Mouse (Mus musculus) embryonic facial prominence, embryonic 13.5 days (tissue): ENCODE data around the gene Zbtb7b. TPM values are rescaled to one million over a fixed set of nuclear protein-coding genes. Genes with fewer than 3 reads are reported as not detected.

Source experiments
- ATAC-seq: fragments of 200-750 bp; cut with Nextera tagmentation; 2 replicates; pipeline ENCODE4 v1.8.0; 2017; ENCODE audit warnings: low read depth; ENCODE audit not compliant: insufficient number of reproducible peaks, insufficient read depth, low FRiP score, low TSS enrichment
- H3K27ac ChIP-seq: fragments of 300-500 bp; sonication (generic); 2 replicates; pipeline ENCODE4 v1.5.1; 2015; ENCODE audit warnings: moderate library complexity, mild to moderate bottlenecking, inconsistent platforms
- H3K27me3 ChIP-seq: fragments of 300-500 bp; sonication (generic); 2 replicates; pipeline ENCODE4 v1.6.1; 2015; ENCODE audit warnings: mild to moderate bottlenecking, inconsistent platforms
- H3K36me3 ChIP-seq: fragments of 300-500 bp; sonication (generic); 2 replicates; pipeline ENCODE4 v1.6.1; 2015; ENCODE audit warnings: mild to moderate bottlenecking, inconsistent platforms
- H3K4me1 ChIP-seq: fragments of 300-500 bp; sonication (generic); 2 replicates; pipeline ENCODE4 v1.6.1; 2015; ENCODE audit warnings: inconsistent platforms
- H3K4me2 ChIP-seq: fragments of 300-500 bp; sonication (generic); 2 replicates; pipeline ENCODE4 v1.6.1; 2015; ENCODE audit warnings: moderate library complexity, mild to moderate bottlenecking, inconsistent platforms
- H3K4me3 ChIP-seq: fragments of 300-500 bp; sonication (generic); 2 replicates; pipeline ENCODE4 v1.5.1; 2015; ENCODE audit warnings: mild to moderate bottlenecking, inconsistent platforms
- H3K9ac ChIP-seq: fragments of 300-500 bp; sonication (generic); 2 replicates; pipeline ENCODE4 v1.6.1; 2015; ENCODE audit warnings: mild to moderate bottlenecking, inconsistent platforms
- H3K9me3 ChIP-seq: fragments of 300-500 bp; sonication (generic); 2 replicates; pipeline ENCODE4 v1.6.1; 2016; ENCODE audit warnings: inconsistent platforms
- WGBS: fragments of 180-500 bp; shearing (Covaris S2); methylation state at CpG from one replicate; pipeline ENCODE4 v1.1.7; 2015; ENCODE audit warnings: mixed read lengths; 5-methylcytosine and 5-hydroxymethylcytosine counted together
- polyA plus RNA-seq: library from polyadenylated mRNA; unstranded; fragments of >200 nt; fragmentation: Nextera tagmentation; extraction: Ambion mirVana; gene quantifications from 2 replicates; pipeline ENCODE4 v1.2.1, GENCODE M21; 2015

Zbtb7b gene
- polyA plus RNA-seq, 1 experiment from 2014 or later, result 1.7 TPM

DNA sequence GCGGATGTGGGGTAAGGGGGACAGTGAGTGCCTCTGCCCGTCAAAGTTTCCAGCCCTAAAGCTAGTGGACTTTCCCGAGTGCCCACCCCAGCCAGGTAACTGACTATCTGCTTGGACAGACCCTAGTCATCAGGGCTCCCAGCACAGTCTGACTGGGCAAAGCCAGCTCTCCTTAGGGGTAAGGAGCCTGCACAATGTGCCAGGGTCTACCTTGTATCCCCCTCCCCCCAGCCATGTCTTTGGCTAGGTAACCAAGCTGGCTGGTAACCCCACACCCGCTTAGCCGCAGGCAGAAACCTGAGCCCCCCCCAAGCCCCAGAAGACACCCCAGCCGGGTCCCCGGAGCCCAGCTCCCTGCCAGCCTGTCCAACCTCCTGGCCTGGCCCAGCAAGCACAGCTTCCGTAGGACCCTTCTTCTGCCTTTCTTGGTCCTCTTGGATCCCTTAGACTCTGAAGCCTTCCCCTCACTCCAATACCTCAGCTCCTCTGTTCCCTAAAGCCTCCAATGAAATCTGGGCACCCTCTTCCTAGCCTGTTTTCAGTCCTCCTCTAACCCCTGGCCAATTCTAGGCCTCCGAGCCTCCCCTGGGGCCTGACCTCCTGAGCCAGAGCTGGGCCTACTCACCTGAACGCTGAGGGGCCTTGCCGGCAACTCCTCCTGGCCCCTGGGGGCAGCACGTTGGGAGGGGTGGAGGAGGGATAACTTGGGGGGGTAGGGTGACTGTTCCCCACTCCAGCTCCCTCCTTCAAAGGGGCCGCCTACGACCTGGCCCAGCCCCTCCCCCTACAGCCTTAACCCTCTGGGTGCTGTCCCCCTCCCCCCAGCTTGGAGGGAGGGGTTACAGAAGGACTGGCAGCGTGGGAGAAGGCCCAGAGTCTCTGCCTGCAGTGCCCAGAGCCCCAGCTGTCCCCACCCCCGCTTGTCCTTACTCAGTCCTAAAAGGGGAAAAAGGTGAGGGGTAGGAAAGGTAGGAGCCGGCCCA is 7.8 kb downstream of the Zbtb7b start:
- Histone ChIP-seq H3K36me3 (no peaks in the 10 kb centered on the region), H3K4me3 (no peak overlapping the region; the same call in 1 of the 2 replicates), H3K27me3 (peaks cover 15% of the 10 kb centered on the region), H3K27ac (peak overlapping the region; percentile 7; the same call in 1 of the 2 replicates), H3K9ac (peak overlapping the region; percentile 36; the same call in 1 of the 2 replicates), H3K4me2 (peak overlapping the region; percentile 33), H3K9me3 (no peaks in the 10 kb centered on the region), H3K4me1 (peaks cover 51% of the 10 kb centered on the region)
- no peak for ATAC-seq
- 38% methylated on average over 17 of the region's 17 CpGs for WGBS

DNA sequence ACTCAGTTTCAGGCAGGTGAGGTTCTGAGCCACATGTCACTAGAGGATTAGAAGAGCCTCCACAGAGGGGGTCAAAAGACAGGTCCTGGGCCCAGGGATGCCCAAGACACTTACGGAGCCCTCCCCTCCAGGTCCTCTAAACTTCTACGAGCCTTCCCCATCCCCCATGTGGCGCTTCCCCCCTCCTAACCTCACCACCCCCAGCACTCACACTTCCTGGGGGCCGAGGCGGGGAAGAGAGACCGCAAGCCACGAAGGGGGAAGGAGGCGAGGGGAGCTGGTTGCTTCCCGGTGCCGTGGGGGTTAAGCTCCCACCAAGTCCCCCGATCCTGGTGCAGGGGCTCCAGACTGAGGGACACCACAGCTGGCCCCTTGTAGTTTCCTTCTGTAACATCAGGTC is 9.1 kb downstream of the Zbtb7b start:
- Histone ChIP-seq H3K4me1 (peaks cover 38% of the 10 kb centered on the region), H3K27me3 (peaks cover 2% of the 10 kb centered on the region; the same call in 1 of the 2 replicates), H3K4me2 (peak overlapping the region; percentile 7; the same call in 1 of the 2 replicates), H3K36me3 (peaks cover 5% of the 10 kb centered on the region; the same call in 1 of the 2 replicates), H3K27ac (no peak overlapping the region), H3K4me3 (no peak overlapping the region), H3K9me3 (no peaks in the 10 kb centered on the region), H3K9ac (no peak overlapping the region)
- ATAC-seq, result no peak
- 29% methylated on average over 11 of the region's 11 CpGs for WGBS

DNA sequence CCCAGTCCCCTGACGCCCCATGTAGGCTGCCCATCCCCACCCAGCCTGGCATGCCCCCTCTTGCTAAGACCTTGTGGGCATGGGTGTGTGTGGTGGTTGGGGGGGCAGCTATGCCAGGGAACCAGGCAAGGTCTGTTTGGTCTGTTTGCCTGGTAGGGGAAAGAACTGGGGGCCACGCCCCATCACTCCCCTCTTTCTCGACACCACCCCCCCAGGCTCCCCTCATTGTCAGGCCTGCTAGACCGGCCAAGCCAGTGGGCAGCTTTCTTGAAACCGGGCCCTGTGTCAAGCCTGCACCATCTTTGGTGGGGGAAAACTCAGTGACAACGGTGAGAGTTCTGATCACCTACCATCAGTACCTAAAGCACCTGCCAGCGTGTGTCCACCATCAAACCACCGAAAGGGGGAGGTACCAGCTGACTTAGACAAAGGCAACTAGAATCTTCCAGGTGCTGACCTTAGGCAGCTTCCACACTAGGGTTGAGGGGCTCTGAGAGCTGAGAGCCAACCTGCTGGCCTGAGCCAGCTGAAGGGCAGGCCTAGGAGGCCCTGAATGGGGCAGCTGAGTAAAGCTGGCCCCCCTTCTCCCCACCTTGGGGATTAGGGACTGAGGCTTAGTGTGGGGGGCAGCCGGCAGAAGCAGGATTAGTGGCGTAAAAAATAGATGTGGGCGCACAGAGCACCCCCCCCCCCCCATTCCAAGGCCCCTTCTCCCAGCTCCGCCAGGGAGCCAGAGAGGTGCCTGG is 10.1 kb downstream of the Zbtb7b start:
- peak overlapping the region; percentile 57 for H3K27ac ChIP-seq
- 0 out of 2 replicates have a peak overlapping the region, but pooled peaks have one; percentile 27 for H3K9ac ChIP-seq
- peaks cover 5% of the 10 kb centered on the region; the same call in 1 of the 2 replicates for H3K36me3 ChIP-seq
- no peaks in the 10 kb centered on the region for H3K9me3 ChIP-seq
- ATAC-seq, result no peak
- H3K27me3 ChIP-seq, result no peaks in the 10 kb centered on the region
- H3K4me3 ChIP-seq, result no peak overlapping the region
- WGBS, result 56% methylated on average over 10 of the region's 12 CpGs
- H3K4me2 ChIP-seq, result peak overlapping the region; percentile 9; the same call in 1 of the 2 replicates
- peaks cover 34% of the 10 kb centered on the region for H3K4me1 ChIP-seq

DNA sequence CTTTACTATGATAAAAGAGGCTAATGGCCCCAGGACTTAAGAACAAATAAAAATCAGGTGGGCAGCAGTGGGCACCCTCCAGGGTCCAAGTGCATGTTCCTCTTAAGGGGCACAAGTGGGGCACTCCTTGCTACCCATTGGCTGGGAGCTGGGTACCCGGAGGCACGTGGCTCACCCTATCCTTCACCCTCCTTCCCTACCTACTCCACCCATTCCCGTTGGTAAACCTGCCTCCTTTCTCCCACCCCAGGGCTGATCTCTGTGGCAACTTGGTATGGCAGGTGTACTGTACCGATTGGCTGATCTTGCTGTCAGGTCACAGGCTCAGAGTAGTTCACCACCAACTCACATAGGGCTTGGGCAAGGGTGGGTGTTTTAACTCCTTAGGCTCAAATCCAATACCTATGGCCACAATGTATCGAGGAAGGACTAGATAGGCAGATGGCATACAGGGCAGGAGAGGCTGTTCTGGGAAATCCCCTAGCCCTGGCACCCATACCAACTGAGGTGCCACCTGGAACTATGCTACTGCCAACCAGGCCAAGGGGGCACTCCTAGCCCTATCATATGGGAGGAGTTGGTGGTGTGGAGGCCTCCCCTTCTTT is 10.8 kb downstream of the Zbtb7b start:
- Histone ChIP-seq H3K4me3 (no peak overlapping the region), H3K4me2 (no peak overlapping the region), H3K27me3 (no peaks in the 10 kb centered on the region), H3K27ac (no peak overlapping the region), H3K36me3 (peaks cover 5% of the 10 kb centered on the region; the same call in 1 of the 2 replicates), H3K9ac (no peak overlapping the region), H3K9me3 (no peaks in the 10 kb centered on the region), H3K4me1 (peaks cover 40% of the 10 kb centered on the region)
- whole genome bisulfite sequencing, result 77% methylated on average over 5 of the region's 5 CpGs
- no peak for ATAC-seq

DNA sequence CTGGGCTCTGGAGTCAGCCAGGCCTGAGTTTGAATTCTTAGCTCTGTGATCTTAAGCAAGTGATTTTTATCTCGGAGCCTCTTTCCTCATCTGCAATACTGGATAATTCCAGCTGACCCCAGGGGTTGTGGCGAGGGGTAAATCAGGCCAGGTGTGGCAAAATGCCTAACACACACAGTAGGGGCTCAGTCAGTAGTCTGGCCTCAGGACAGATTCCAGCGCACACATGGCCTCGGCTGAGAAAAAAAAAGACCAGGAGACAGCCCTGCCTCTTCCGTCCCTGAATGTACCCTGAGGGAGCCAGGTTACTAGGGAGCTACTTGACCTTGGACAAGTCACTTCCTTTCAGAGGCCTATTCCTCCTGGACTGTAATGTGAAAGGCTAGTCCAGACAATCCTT is 11.6 kb downstream of the Zbtb7b start:
- Histone ChIP-seq H3K27me3 (no peaks in the 10 kb centered on the region), H3K4me1 (peaks cover 44% of the 10 kb centered on the region), H3K9ac (no peak overlapping the region), H3K36me3 (peaks cover 5% of the 10 kb centered on the region; the same call in 1 of the 2 replicates), H3K27ac (no peak overlapping the region), H3K4me2 (no peak overlapping the region), H3K9me3 (no peaks in the 10 kb centered on the region), H3K4me3 (no peak overlapping the region)
- WGBS, result 59% methylated on average over 5 of the region's 5 CpGs
- ATAC-seq, result no peak

DNA sequence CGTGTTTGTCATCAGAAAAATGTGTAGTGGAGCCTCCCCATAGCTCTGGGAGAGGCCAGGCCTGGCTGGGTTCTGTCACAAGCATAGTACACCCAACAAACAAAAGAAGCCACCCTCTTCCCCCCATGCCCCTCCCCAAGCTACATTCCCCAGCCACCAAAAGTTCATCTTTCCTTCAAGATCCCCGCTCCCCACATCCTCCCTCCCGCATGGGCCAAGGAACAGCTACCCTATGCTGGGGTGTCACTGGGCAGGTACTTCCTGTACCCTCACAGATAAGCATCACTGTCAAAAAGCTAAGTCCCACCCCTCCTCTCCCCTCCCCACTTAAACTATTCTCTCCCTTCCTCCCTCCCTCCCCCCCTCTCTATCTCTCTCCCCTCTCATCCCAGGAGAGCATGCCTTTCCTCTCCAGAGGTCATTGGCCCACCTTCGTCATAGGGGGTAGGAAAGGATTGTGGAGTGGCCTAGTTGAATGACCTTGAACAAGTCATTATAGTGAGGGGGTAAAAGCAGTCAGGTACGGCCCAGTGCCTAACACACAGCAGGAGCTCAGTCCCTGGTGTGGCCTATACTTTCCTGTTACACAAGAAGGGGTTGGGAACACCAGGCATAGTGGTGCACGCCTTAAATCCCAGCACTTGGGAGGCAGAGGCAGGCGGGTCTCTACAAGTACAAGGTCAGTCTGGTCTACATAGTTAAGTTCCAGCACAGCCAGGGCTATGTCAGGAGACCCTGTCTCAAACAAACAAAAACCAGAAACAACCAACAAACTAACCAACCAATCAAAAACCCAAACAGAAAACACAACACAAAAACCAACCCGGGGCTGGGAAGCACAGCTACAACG is 12.3 kb downstream of the Zbtb7b start:
- Histone ChIP-seq H3K27me3 (no peaks in the 10 kb centered on the region), H3K36me3 (peaks cover 5% of the 10 kb centered on the region; the same call in 1 of the 2 replicates), H3K4me3 (no peak overlapping the region), H3K9me3 (no peaks in the 10 kb centered on the region), H3K4me1 (peaks cover 40% of the 10 kb centered on the region), H3K9ac (no peak overlapping the region), H3K27ac (no peak overlapping the region), H3K4me2 (no peak overlapping the region)
- WGBS, result 86% methylated on average over 9 of the region's 9 CpGs
- ATAC-seq, result no peak

DNA sequence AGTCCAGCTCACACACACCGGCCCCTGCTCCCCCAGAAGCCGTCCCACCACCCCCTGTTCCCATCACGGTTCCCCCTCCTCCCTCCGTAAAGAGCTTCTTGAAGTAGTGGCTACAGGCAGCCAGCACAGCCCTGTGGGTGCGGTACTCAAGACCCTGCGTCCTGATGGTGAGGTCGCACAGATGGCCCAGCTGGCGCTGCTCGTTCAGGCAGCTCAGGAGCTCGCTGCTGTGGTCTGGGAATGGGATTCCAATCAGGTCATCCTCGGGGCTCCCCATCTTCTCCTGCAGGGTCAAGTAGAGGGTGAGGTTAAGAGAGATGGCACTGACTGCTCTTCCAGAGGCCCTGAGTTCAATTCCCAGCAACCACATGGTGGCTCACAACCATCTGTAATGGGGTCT is 13.3 kb downstream of the Zbtb7b start:
- 84% methylated on average over 11 of the region's 11 CpGs for WGBS
- H3K9me3 ChIP-seq, result no peaks in the 10 kb centered on the region
- no peak for ATAC-seq
- no peak overlapping the region for H3K9ac ChIP-seq
- H3K27ac ChIP-seq, result no peak overlapping the region
- H3K27me3 ChIP-seq, result no peaks in the 10 kb centered on the region
- peaks cover 5% of the 10 kb centered on the region; the same call in 1 of the 2 replicates for H3K36me3 ChIP-seq
- no peak overlapping the region for H3K4me3 ChIP-seq
- no peak overlapping the region for H3K4me2 ChIP-seq
- H3K4me1 ChIP-seq, result peaks cover 31% of the 10 kb centered on the region

DNA sequence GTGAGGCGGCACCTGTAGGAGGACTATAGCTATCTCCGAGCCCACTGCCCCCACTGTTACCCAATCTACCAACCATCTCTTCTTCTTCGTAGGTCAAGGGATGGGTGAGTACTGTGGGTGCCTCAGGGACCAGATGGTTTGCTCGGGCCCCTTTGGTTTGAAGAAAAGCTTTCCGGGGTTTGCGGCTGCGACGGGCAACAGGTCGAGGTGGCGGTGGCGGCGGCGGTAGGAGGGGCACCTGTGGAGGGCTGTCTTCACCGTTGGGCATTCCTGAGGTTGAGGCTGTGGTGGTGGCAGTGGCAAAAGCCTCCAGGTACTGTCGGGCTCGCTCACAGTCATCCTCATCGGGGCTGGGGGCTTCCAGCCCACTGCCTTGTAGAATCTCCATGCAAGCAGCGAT is 13.9 kb downstream of the Zbtb7b start:
- no peak overlapping the region for H3K4me3 ChIP-seq
- no peaks in the 10 kb centered on the region for H3K9me3 ChIP-seq
- no peak overlapping the region for H3K9ac ChIP-seq
- no peak for ATAC-seq
- H3K27me3 ChIP-seq, result no peaks in the 10 kb centered on the region
- H3K4me1 ChIP-seq, result peaks cover 30% of the 10 kb centered on the region
- H3K36me3 ChIP-seq, result peaks cover 5% of the 10 kb centered on the region; the same call in 1 of the 2 replicates
- WGBS, result 90% methylated on average over 18 of the region's 18 CpGs
- H3K27ac ChIP-seq, result no peak overlapping the region
- no peak overlapping the region for H3K4me2 ChIP-seq

DNA sequence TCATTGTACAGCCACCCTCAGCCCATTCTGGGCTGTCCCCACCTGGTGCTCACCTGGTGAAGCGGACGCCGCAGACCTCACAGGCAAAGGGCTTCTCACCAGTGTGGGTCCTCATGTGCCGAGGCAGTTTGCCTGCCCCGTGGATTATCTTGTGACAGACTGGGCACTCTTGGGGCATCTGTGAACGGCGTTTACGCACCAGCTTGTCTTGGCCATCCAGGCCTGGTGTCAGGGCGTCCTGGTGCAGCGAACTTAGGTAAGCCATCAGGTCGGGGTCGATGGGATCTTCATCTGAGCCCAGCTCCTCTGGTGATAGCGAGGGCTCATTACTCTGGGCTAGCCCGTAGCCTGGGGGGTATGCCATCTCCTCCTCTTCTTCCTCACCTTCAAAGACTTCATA is 14.3 kb downstream of the Zbtb7b start:
- Histone ChIP-seq H3K9ac (no peak overlapping the region), H3K4me1 (peaks cover 26% of the 10 kb centered on the region), H3K9me3 (no peaks in the 10 kb centered on the region), H3K36me3 (peaks cover 5% of the 10 kb centered on the region; the same call in 1 of the 2 replicates), H3K4me2 (no peak overlapping the region), H3K27me3 (no peaks in the 10 kb centered on the region), H3K27ac (no peak overlapping the region), H3K4me3 (no peak overlapping the region)
- WGBS, result 91% methylated on average over 14 of the region's 14 CpGs
- no peak for ATAC-seq

DNA sequence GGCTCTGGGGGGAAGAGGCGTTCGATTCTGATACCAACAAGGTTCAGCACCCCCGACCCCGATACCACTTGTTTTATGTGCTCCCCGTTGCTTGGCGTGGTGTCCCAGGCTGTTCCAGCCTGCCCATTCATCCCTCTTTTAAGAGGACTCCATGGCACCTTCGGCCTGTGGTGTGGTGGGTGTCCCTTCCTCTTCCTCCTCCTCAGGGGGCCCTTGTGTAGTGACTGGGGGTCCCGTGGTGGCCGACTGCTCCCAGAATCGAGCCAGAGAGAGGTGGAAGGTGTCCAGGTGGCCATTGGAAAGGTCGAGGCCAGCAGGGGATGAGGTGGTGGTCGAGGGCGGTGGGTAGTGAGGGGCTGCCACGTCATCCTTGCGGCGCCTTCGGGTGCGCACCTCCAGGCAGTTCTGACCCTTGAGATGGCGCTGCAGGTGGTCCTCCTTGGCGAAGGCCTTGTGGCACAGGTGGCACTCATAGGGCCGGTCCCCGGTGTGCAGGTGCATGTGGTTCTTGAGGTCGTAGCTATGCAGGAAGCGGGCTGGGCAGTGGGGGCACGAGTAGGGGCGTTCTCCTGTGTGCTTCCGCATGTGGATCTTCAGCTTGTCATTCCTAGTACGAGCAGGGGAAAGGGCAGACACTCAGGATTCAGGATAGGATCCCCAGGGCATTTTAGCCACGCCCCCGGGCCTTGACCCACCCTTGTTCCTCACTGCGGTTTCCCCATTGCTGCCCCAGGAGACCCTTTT is 15.0 kb downstream of the Zbtb7b start:
- Histone ChIP-seq H3K36me3 (peaks cover 5% of the 10 kb centered on the region; the same call in 1 of the 2 replicates), H3K27me3 (no peaks in the 10 kb centered on the region), H3K27ac (no peak overlapping the region), H3K4me1 (peaks cover 19% of the 10 kb centered on the region), H3K9me3 (no peaks in the 10 kb centered on the region), H3K4me3 (no peak overlapping the region), H3K9ac (no peak overlapping the region), H3K4me2 (no peak overlapping the region)
- ATAC-seq, result no peak
- WGBS, result 86% methylated on average over 31 of the region's 31 CpGs
